Mouse (Mus musculus): Measurements from ENCODE around the gene Nubp1. TPM values are rescaled to one million over a fixed set of nuclear protein-coding genes. Genes with fewer than 3 reads are reported as not detected.

Gene Nubp1
- polyA plus RNA-seq, 1 experiment from 2014 or later = 69.9 TPM

DNA sequence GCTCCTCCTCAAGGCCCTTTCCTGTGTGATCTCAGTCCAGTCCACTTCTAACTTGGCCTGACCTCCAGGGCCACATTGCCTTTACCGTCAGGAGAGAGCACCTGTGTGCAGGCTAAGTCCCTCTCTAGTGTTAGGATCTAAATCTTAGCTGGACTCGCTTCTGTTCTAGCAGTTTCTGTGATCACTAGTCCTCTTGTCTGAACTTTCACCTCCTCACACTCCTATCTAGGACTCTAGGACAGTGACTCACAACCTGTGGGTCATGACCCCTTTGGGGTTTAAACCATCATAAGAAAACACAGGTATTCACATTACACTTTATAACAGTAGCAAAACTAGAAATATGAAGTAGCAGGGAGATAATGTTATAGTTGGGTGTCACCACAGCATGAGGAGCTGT is 40.2 kb downstream of the Nubp1 start:
- Histone ChIP-seq H3K27ac (ENCODE audit: low read depth, low read length) (no peak overlapping the region), H3K4me2 (no peak overlapping the region), H3K27me3 (replicated peaks; ENCODE audit: control insufficient read depth, insufficient read depth, low read length) (no peaks in the 10 kb centered on the region), H3K9me3 (ENCODE audit: control insufficient read depth, low read length) (no peaks in the 10 kb centered on the region), H3K36me3 (ENCODE audit: control insufficient read depth, insufficient read depth, low read length) (no peaks in the 10 kb centered on the region), H3K4me1 (replicated peaks; ENCODE audit: control insufficient read depth, insufficient read depth, low read length) (peaks cover 5% of the 10 kb centered on the region; the same call in 1 of the 2 replicates), H3K4me3 (ENCODE audit: low read depth, low read length) (no peak overlapping the region), H3K9ac (ENCODE audit: low read depth, low read length) (no peak overlapping the region)
- 74% methylated on average over 2 of the region's 2 CpGs for WGBS
- no peak for DNase-seq (ENCODE audit: low spot score)
- ATAC-seq (replicated peaks; ENCODE audit: low FRiP score) = no peak

GRCm38 (mm10) chr16:10452445-10452896 is 40.7 kb downstream of the Nubp1 start:
- Histone ChIP-seq H3K4me1 (replicated peaks; ENCODE audit: control insufficient read depth, insufficient read depth, low read length) (peaks cover 5% of the 10 kb centered on the region; the same call in 1 of the 2 replicates), H3K9me3 (ENCODE audit: control insufficient read depth, low read length) (no peaks in the 10 kb centered on the region), H3K27me3 (replicated peaks; ENCODE audit: control insufficient read depth, insufficient read depth, low read length) (no peaks in the 10 kb centered on the region), H3K9ac (ENCODE audit: low read depth, low read length) (no peak overlapping the region), H3K4me3 (ENCODE audit: low read depth, low read length) (no peak overlapping the region), H3K27ac (ENCODE audit: low read depth, low read length) (no peak overlapping the region), H3K36me3 (ENCODE audit: control insufficient read depth, insufficient read depth, low read length) (no peaks in the 10 kb centered on the region), H3K4me2 (no peak overlapping the region)
- 80% methylated on average over 8 of the region's 8 CpGs for WGBS
- no peak for ATAC-seq (replicated peaks; ENCODE audit: low FRiP score)
- no peak for DNase-seq (ENCODE audit: low spot score)

DNA sequence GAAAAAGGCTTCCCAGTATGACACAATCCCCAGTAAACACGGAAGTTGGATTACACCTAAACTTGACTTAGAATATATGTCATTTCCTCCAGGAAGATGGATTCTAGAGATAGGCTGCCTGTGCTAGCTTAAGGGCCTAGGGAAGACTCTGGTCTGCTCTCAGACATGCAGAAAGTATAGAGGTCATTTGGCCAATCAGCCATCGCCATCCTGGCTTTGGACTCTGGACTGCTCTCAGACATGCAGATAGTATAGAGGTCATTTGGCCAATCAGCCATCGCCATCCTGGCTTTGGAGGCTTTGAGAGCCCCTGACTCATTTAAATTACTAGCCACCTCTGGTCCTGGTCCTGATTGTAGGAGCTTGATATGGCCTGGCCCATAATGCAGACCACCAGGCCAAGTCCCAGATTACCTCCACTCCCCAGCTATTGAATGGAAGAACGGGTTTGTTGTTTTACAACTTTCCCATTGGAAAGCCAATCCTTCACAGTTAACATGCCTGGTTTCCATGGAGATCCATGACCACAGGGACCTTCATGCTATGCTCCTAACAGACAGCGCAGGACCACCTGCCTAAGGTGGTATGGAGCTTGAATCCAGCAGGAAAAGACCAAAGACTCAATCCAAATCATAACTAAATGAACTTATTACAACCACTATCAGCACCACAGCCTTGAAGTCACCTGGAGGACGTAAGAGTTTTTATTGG is 42.3 kb downstream of the Nubp1 start:
- Histone ChIP-seq H3K9me3 (ENCODE audit: control insufficient read depth, low read length) (no peaks in the 10 kb centered on the region), H3K36me3 (ENCODE audit: control insufficient read depth, insufficient read depth, low read length) (no peaks in the 10 kb centered on the region), H3K4me2 (no peak overlapping the region), H3K4me3 (ENCODE audit: low read depth, low read length) (no peak overlapping the region), H3K4me1 (replicated peaks; ENCODE audit: control insufficient read depth, insufficient read depth, low read length) (no peaks in the 10 kb centered on the region), H3K27me3 (replicated peaks; ENCODE audit: control insufficient read depth, insufficient read depth, low read length) (no peaks in the 10 kb centered on the region), H3K27ac (ENCODE audit: low read depth, low read length) (no peak overlapping the region), H3K9ac (ENCODE audit: low read depth, low read length) (no peak overlapping the region)
- 67% methylated on average over 6 of the region's 6 CpGs for WGBS
- DNase-seq (ENCODE audit: low spot score) = no peak
- no peak for ATAC-seq (replicated peaks; ENCODE audit: low FRiP score)

DNA sequence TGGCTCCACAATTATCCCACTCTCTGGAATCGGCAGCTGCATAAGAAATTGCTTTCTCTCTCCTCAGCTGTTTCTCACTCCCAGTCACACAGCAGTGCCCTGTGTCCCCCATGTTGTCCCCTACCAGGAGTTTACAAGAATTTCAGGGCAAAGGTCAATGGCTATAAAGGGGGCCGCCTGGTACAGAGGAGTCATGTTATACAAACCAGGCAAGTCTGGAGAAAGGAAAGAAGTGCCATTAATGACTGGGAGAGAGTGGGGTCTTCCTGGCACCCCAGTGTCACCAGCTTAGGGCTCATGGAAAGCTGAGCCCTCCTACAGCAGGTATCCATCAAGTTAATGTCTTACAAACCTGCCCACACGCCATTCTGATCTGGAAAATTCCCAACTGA is 42.8 kb downstream of the Nubp1 start:
- DNase-seq (ENCODE audit: low spot score) = no peak
- 60% methylated on average over 3 of the region's 3 CpGs for WGBS
- Histone ChIP-seq H3K4me1 (replicated peaks; ENCODE audit: control insufficient read depth, insufficient read depth, low read length) (no peaks in the 10 kb centered on the region), H3K4me3 (ENCODE audit: low read depth, low read length) (no peak overlapping the region), H3K27ac (ENCODE audit: low read depth, low read length) (no peak overlapping the region), H3K36me3 (ENCODE audit: control insufficient read depth, insufficient read depth, low read length) (no peaks in the 10 kb centered on the region), H3K4me2 (no peak overlapping the region), H3K27me3 (replicated peaks; ENCODE audit: control insufficient read depth, insufficient read depth, low read length) (no peaks in the 10 kb centered on the region), H3K9ac (ENCODE audit: low read depth, low read length) (no peak overlapping the region), H3K9me3 (ENCODE audit: control insufficient read depth, low read length) (no peaks in the 10 kb centered on the region)
- ATAC-seq (replicated peaks; ENCODE audit: low FRiP score) = no peak

DNA sequence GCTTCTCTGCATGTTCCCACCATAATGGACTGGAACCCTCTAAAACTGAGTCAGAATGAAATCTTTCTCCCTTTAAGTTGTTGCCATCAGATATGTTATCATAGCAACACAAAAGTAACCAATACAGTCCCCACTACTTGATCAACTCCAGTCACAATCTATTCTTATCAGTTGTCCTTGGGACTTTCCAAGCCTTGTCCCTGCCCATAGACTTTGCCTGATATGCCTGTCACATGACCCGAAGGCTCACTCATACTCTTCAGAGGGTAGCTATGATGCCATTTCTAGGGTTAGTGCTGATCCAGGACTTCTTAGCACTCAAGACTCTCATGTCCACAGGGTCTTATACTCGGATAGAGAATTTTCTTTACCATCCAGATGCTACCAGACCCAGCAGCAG is 48.4 kb downstream of the Nubp1 start:
- ATAC-seq (replicated peaks; ENCODE audit: low FRiP score) = no peak
- 64% methylated on average over 2 of the region's 2 CpGs for WGBS
- no peaks in the 10 kb centered on the region for H3K27me3 ChIP-seq (replicated peaks; ENCODE audit: control insufficient read depth, insufficient read depth, low read length)

DNA sequence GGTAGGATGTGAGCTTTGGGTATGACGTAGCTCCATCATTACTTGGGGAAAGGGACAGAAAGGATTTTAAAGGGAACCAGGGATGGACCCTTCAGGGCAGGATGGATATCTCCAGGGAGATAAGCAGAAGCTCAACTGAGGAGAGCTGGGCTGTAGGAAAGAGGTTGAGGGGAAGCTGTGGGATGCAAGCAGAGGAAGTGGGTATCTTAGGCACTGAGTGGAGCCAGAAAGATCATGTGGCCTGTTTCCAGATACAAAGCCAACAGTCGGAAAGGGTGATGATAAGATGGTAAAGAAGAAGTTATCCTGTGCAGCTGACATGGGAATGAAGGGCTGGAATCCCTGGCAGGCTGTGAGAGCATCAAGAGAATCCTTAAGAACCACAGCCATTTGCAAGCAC is 49.4 kb downstream of the Nubp1 start:
- Histone ChIP-seq H3K36me3 (ENCODE audit: control insufficient read depth, insufficient read depth, low read length) (no peaks in the 10 kb centered on the region), H3K4me2 (no peak overlapping the region), H3K9me3 (ENCODE audit: control insufficient read depth, low read length) (no peaks in the 10 kb centered on the region), H3K9ac (ENCODE audit: low read depth, low read length) (no peak overlapping the region), H3K4me3 (ENCODE audit: low read depth, low read length) (no peak overlapping the region), H3K27me3 (replicated peaks; ENCODE audit: control insufficient read depth, insufficient read depth, low read length) (no peaks in the 10 kb centered on the region), H3K4me1 (replicated peaks; ENCODE audit: control insufficient read depth, insufficient read depth, low read length) (no peaks in the 10 kb centered on the region), H3K27ac (ENCODE audit: low read depth, low read length) (no peak overlapping the region)
- no peak for DNase-seq (ENCODE audit: low spot score)
- no peak for ATAC-seq (replicated peaks; ENCODE audit: low FRiP score)
- 39% methylated on average over 2 of the region's 2 CpGs for WGBS

More for the DNA sequence above, 48.4 kb downstream of the Nubp1 start:
- Histone ChIP-seq H3K9ac (ENCODE audit: low read depth, low read length) (no peak overlapping the region), H3K36me3 (ENCODE audit: control insufficient read depth, insufficient read depth, low read length) (no peaks in the 10 kb centered on the region), H3K9me3 (ENCODE audit: control insufficient read depth, low read length) (no peaks in the 10 kb centered on the region), H3K4me1 (replicated peaks; ENCODE audit: control insufficient read depth, insufficient read depth, low read length) (no peaks in the 10 kb centered on the region), H3K4me3 (ENCODE audit: low read depth, low read length) (no peak overlapping the region), H3K27ac (ENCODE audit: low read depth, low read length) (no peak overlapping the region), H3K4me2 (no peak overlapping the region)
- DNase-seq (ENCODE audit: low spot score) = no peak

- no peak for ATAC-seq (replicated peaks; ENCODE audit: low FRiP score)
Measured at GRCm38 (mm10) chr16:10465011-10465681, 53.4 kb downstream of the Nubp1 start.

GRCm38 (mm10) chr16:10467391-10468107 is 55.8 kb downstream of the Nubp1 start:
- no peak for ATAC-seq (replicated peaks; ENCODE audit: low FRiP score)
- H3K9ac ChIP-seq (ENCODE audit: low read depth, low read length) = no peak overlapping the region
- H3K36me3 ChIP-seq (ENCODE audit: control insufficient read depth, insufficient read depth, low read length) = no peaks in the 10 kb centered on the region
- WGBS = 41% methylated on average over 11 of the region's 11 CpGs
- no peak for DNase-seq (ENCODE audit: low spot score)
- no peaks in the 10 kb centered on the region for H3K9me3 ChIP-seq (ENCODE audit: control insufficient read depth, low read length)
- no peaks in the 10 kb centered on the region for H3K27me3 ChIP-seq (replicated peaks; ENCODE audit: control insufficient read depth, insufficient read depth, low read length)
- H3K4me2 ChIP-seq = no peak overlapping the region
- H3K27ac ChIP-seq (ENCODE audit: low read depth, low read length) = no peak overlapping the region
- no peak overlapping the region for H3K4me3 ChIP-seq (ENCODE audit: low read depth, low read length)
- no peaks in the 10 kb centered on the region for H3K4me1 ChIP-seq (replicated peaks; ENCODE audit: control insufficient read depth, insufficient read depth, low read length)

More at GRCm38 (mm10) chr16:10465011-10465681, 53.4 kb downstream of the Nubp1 start:
- Histone ChIP-seq H3K9ac (ENCODE audit: low read depth, low read length) (no peak overlapping the region), H3K36me3 (ENCODE audit: control insufficient read depth, insufficient read depth, low read length) (no peaks in the 10 kb centered on the region), H3K4me1 (replicated peaks; ENCODE audit: control insufficient read depth, insufficient read depth, low read length) (no peaks in the 10 kb centered on the region), H3K4me2 (no peak overlapping the region), H3K9me3 (ENCODE audit: control insufficient read depth, low read length) (no peaks in the 10 kb centered on the region), H3K4me3 (ENCODE audit: low read depth, low read length) (no peak overlapping the region), H3K27ac (ENCODE audit: low read depth, low read length) (no peak overlapping the region), H3K27me3 (replicated peaks; ENCODE audit: control insufficient read depth, insufficient read depth, low read length) (no peaks in the 10 kb centered on the region)
- WGBS = 23% methylated on average over 4 of the region's 4 CpGs
- no peak for DNase-seq (ENCODE audit: low spot score)

Data from liver, embryonic 11.5 days (tissue).